Mouse (Mus musculus) neural tube, postnatal 0 days (tissue): Measurements from ENCODE around the gene Ubc. TPM values are rescaled to one million over a fixed set of nuclear protein-coding genes. Genes with fewer than 3 reads are reported as not detected.

Experiments used
- polyA plus RNA-seq: library from polyadenylated mRNA; unstranded; fragments of >200 nt; fragmentation: Nextera tagmentation; extraction: Ambion mirVana; gene quantifications from 2 replicates; pipeline ENCODE4 v1.2.1, GENCODE M21; 2015

The Ubc gene
- polyA plus RNA-seq = 1,058 and 1,169 TPM in 2 replicates

GRCm38 (mm10) chr5:125389579-125390441 is at the start of gene Ubc:
Gene Ubc (minus strand): TSS chr5:125390202.

GRCm38 (mm10) chr5:125433793-125434337 is 43.9 kb upstream of the Ubc start, which contains the start of gene Dhx37:
Gene Dhx37 (minus strand): TSS chr5:125434121.

GRCm38 (mm10) chr5:125389131-125389578 is 847 bp downstream of the Ubc start, which contains the start of gene Gm10382:
Gene Gm10382 (plus strand): TSS chr5:125389322.

GRCm38 (mm10) chr5:125340547-125341262 is 49.3 kb downstream of the Ubc start, which contains the start of gene Scarb1:
Gene Scarb1 (minus strand): TSS chr5:125341094.

Other genes starting within 250 kb of the Ubc start
- 23.3 and 24.2 TPM in 2 replicates for gene Ncor2, start 211.0 kb downstream of the Ubc start, polyA plus RNA-seq
- gene Scarb1, start 49.1 kb downstream of the Ubc start, polyA plus RNA-seq = 53.1 and 56.3 TPM in 2 replicates
- 0.75 and 0.79 TPM in 2 replicates for gene Gm10382, start 880 bp downstream of the Ubc start, polyA plus RNA-seq
- gene Dhx37, start 43.9 kb upstream of the Ubc start, polyA plus RNA-seq = 6.6 and 7.3 TPM in 2 replicates
- 39.6 and 41.5 TPM in 2 replicates for gene Bri3bp, start 51.4 kb upstream of the Ubc start, polyA plus RNA-seq
- 72.9 and 78.5 TPM in 2 replicates for gene Aacs, start 85.6 kb upstream of the Ubc start, polyA plus RNA-seq
- 7.7 and 7.8 TPM in 2 replicates for gene Tmem132b, start 141.6 kb upstream of the Ubc start, polyA plus RNA-seq